Mouse (Mus musculus): ENCODE data around the gene Srcin1.

Srcin1 gene

DNA sequence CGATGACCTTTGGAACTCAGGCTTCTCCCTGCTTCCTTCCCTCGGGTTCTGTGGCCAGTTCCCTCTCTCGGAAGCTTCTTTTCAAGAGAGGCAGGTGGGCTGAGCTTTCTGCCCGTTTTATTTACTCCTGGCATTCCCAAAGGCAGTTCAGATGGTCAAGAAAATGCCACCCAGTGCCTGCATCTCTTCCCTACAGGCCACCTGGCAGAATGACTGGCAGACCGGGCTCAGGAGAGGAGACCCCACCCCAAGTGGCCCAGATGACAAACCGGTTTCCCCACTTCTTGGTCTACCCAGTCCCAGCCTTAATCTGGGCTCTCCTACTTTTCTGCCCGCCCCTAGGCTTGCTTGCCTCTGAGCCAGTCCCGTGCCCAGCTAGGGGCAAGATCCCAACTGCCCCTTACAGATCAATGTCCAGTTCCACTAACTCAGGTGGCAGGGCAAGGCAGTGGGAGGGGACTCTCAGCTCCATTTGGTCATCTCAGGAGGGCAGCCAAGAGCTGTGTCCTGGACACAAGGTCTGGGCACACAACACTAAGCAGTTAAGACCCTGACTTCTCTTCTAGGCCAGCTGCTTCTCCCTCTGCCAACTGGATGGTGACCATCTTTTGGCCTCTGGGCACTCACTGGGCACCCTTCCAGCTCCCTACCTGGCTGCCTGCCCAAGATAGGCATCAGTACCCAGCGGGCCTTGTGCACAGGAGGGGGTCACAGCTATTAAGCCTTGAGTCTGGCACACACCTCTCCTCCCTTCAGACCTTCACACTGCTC, at the start of gene Srcin1:
Gene Srcin1, minus strand, starts transcription at position 51 of the 771 bp plus-strand sequence.
- DNase-seq (ENCODE audit: low read depth, low spot score): no peak

GRCm38 (mm10) chr11:97625551-97625950, 49.6 kb upstream of the Srcin1 start:
- DNase-seq (ENCODE audit: low read depth, low spot score): no peak

DNA sequence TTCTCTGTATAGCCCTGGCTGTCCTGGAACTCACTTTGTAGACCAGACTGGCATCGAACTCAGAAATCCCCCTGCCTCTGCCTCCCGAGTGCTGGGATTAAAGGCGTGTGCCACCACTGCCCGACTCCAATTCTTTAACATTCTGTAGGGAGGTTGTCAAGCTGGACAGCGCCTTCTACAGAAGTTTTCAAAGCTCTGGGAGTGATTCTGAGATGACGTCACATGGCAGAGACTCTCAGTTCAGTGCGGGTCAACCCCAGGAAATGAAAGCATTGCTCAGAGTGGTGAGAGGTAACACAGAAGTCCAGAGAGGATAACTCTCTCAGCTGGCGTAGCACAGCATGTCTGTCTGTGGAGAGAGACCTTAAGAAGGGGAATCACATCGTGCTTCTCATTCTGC, 47.2 kb upstream of the Srcin1 start:
- DNase-seq (ENCODE audit: low read depth, low spot score): no peak

DNA sequence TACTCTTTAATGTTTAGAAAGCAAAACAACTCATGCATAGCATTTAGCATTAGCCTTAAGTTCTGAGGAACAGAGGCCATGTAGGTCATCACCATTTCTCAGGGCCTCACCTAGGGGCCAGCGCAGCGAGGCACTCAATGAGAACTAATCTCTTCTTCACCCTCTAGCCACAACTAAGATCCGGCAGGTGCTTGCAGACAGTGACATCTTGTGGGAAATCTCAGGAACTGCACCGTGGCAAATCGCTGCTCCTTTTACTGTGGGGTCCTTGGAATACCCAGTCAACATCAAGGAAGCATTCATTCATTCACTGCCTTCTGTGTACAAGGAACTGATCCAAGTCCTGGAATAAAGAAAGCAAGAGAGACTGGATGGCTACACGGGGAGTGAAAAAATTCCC, 46.5 kb upstream of the Srcin1 start:
- no peak for DNase-seq (ENCODE audit: low read depth, low spot score)

DNA sequence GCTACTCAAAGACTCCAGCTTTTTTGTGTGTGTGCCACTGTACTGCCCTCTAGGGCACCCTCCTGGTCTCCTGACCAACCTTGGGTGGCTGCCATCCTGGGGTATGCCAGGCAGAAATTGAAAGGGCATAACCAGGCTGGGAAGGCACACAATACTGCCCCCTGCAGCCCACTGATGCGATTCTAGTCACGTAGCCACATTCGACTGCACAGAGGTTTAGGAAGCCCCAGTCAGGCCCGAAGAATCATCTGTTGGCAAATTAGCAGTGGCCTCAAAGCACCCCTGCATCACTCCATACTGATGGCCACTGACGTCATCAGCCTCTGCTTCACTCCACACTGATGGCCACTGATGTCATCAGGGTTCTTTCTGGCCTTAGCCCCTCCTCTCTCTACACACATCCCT, 43.4 kb upstream of the Srcin1 start:
- no peak for DNase-seq (ENCODE audit: low read depth, low spot score)

DNA sequence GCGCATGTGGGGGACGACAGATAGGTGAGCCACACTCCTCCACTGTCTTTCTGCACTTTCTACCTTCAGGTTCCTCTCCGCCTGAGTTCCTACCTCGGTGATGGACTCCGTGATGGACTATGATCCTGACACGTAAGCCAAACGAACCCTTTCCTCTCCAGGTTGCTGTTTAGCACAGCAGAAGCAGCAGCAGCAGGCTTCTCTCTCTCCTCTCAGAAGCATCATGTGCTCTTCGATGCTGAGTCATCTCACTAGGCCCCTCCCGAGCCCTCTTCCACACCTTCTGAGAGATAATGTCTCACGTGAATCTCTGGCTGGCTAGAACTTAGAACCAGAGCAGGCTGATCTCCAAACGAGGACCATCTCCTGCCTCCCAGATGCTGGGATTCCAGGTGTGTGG, 42.4 kb upstream of the Srcin1 start:
- no peak for DNase-seq (ENCODE audit: low read depth, low spot score)

DNA sequence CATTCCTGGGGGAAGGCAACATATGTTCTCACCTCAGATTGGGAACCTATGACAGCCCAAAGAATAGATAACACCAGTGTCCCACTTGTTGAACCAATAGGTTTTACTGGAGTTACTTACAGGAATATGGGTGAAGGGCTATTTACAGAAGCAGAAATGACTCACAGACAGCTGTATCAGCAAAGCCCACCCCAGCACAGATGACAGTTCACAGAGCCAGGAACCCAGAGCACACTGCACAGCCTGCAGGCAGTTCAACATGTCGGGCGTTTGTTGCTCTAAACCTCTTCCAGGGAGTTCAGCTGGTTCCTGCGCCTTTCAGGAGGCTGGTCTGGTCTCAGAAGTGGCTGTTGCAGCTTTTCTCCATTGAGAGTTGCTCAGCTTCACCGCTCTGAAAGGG, 39.3 kb upstream of the Srcin1 start:
- no peak for DNase-seq (ENCODE audit: low read depth, low spot score)

DNA sequence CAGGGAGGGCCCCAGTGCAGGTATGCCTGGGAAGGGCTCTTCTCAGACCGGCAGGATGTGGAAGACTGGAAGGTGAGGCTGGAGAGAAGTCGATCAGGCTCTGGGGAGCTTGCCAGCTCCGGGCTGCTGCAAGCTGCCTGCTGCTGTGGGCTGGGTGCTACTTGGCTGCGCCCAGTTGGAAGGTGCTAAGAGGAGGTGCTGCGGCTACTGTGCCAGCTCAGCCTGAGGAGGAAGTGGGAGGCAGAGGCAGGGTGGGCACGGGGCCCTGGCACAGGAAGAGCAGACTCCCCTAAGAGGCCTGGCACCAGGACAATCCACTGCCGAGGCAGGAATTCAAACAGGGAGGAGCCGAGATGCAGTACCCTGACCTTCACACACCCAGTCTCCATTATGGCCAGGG, 35.1 kb upstream of the Srcin1 start:
- DNase-seq (ENCODE audit: low read depth, low spot score): no peak

- no peak for DNase-seq (ENCODE audit: low read depth, low spot score)
Measured at GRCm38 (mm10) chr11:97609743-97610142, 33.8 kb upstream of the Srcin1 start.

- DNase-seq (ENCODE audit: low read depth, low spot score): no peak
Measured at GRCm38 (mm10) chr11:97608933-97609332, 32.9 kb upstream of the Srcin1 start.

DNA sequence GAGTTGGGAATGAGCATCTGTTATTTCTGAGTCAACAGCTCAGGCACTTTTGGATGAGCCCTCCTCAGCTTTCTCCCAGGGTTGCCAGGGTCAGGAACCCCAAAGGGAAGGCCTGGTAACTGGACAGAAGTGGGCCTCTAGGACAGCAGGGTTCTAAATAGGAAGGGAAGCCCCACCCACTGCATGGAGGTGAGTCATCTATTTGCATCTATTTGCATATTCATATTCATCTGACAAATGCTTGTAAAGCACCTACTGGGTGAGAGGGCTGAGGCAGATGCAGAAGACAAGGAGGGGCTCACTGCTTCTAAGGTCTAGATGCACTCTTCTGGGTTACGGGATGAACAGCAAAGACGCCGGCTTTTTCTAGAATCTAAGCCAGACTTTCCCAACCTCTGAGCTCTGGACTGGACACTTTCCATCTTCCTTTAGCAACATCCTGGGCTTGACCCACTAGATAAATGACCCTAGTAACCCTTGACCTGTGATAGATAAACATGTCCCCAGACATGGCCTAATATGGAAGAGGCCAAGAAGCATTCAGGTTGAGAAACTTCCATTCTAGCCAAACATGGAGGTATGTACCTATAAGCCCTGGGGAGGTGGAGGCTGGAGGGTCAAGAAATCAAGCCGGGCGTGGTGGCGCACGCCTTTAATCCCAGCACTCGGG, 31.2 kb upstream of the Srcin1 start:
- DNase-seq (ENCODE audit: low read depth, low spot score): no peak

DNA sequence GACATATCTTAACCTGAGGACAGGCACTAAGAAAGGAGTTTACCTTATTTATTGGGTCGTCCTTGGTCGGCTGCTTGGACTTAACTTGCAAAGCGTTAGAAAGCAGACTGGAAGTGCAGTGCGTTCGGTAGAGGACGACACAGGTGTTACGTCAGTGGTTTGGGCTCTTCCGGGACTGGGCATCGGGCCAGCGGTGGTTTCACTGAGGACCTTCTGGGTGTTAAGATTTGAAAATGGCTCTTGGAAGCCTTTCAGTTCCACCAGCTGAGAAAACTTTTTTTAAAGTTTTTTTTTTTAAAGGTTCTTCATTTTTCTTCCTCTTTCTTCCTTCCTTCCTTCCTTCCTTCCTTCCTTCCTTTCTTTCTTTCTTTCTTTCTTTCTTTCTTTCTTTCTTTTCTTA, 27.9 kb upstream of the Srcin1 start:
- no peak for DNase-seq (ENCODE audit: low read depth, low spot score)

DNA sequence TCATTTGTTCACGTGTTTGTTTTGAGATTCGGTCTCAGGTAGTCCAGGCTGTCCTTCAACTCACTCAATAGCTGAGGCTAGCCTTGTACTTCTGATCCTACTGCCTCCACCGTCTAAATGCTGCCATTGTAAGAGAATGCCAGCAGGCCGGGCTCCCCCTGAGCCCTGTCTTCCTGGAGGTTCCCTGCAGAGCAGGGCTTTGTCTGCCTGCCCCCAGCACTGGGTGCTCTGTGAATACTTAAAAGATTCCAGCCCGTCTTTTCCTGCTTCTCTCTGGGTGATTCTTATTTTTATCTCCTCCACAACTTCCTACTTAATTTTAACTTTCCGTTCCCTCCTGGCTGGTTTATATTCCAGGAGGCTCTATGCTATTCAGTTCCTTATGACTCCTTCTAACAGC, 26.2 kb upstream of the Srcin1 start:
- no peak for DNase-seq (ENCODE audit: low read depth, low spot score)

GRCm38 (mm10) chr11:97599104-97599503, 23.1 kb upstream of the Srcin1 start:
- no peak for DNase-seq (ENCODE audit: low read depth, low spot score)

- no peak for DNase-seq (ENCODE audit: low read depth, low spot score)
Measured at GRCm38 (mm10) chr11:97597945-97598691, 22.1 kb upstream of the Srcin1 start.

- no peak for DNase-seq (ENCODE audit: low read depth, low spot score)
Measured at GRCm38 (mm10) chr11:97594136-97594535, 18.1 kb upstream of the Srcin1 start.

DNA sequence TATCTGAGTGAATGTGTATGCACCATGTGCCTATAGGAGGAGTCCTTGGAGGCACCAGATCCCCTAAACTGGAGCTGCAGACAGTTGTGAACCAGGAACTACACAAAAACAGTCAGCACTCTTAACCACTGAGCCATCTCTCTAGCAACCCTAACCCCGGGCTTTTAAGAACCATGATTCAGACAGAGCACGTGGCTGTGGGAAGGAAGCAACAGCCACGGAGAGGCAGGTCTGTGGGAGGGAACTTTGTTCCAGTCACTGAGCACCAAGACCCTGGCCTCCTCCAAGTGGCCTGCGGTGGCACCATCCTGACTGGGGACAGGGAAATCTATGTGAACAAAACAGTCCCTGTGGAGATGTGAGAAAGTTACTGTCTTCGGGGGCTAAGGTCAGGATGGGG, 15.9 kb upstream of the Srcin1 start:
- DNase-seq (ENCODE audit: low read depth, low spot score): no peak

- no peak for DNase-seq (ENCODE audit: low read depth, low spot score)
Measured at GRCm38 (mm10) chr11:97590227-97590960, 14.4 kb upstream of the Srcin1 start.

DNA sequence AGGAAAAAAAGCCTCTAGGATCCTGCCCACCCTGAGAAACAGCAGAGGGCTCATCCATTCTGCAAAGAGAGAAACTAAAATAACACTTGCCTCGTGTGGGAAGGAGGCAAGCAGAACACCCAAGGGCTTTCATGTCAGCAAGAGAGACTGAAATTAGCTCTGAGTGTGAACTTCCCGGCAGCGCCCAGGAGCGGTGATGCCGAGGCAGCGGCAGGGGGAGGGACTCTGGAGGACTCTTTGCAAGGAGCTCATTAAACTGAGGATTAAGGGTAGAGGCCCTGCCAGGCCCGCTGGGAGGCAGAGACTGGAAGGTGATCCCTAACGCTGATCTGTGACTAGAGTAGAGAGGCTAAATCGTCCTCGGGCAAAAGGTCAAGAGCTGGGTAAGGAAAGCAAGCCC, 13.2 kb upstream of the Srcin1 start:
- DNase-seq (ENCODE audit: low read depth, low spot score): no peak

DNA sequence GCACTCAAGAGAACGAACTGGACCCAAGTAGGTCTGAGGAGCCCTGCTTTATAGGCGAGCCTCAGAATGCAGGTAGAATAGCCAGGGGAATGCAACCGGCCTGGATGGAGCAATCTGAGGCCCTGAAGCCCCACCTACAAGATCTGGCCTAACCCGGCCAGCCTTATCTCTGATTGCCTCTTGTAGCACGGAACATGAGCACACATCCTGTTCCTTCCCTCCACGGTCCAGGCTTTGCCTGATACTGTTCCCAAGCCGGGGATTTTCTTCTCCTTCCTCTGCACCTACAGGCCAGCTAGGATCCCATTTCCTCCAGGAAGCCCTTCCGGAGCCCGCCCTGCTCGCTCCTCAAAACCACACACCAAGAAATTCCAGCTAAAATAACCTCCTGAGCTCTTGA, 9.9 kb upstream of the Srcin1 start:
- no peak for DNase-seq (ENCODE audit: low read depth, low spot score)

DNA sequence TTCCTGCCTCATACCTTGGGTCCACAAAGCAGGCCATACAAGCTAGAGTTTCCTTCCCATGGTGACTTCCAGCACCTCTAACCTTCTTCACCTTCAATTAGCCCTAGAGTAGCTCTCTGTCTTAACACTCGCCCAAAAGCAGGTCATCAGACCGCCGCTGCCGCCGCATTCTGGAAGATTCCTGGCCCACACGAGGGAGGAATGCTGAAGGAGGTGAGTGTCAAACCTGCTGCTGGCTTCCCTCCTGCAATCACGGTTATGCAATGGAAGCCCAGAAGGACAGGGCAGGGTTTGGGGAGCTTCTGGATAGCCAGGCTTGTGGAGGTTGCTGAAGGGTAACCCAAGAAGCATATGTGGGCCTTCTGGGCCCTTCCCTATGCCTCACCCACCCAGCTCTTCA, 8.5 kb upstream of the Srcin1 start:
- DNase-seq (ENCODE audit: low read depth, low spot score): no peak
